Mouse (Mus musculus): ENCODE measurements around the gene Ehbp1. TPM values are rescaled to one million over a fixed set of nuclear protein-coding genes. Genes with fewer than 3 reads are reported as not detected.
A peak's percentile ranks its signal among the peaks of the same experiment; 100 is the strongest.

The Ehbp1 gene
- polyA plus RNA-seq, 1 experiment, result 2.5 TPM

DNA sequence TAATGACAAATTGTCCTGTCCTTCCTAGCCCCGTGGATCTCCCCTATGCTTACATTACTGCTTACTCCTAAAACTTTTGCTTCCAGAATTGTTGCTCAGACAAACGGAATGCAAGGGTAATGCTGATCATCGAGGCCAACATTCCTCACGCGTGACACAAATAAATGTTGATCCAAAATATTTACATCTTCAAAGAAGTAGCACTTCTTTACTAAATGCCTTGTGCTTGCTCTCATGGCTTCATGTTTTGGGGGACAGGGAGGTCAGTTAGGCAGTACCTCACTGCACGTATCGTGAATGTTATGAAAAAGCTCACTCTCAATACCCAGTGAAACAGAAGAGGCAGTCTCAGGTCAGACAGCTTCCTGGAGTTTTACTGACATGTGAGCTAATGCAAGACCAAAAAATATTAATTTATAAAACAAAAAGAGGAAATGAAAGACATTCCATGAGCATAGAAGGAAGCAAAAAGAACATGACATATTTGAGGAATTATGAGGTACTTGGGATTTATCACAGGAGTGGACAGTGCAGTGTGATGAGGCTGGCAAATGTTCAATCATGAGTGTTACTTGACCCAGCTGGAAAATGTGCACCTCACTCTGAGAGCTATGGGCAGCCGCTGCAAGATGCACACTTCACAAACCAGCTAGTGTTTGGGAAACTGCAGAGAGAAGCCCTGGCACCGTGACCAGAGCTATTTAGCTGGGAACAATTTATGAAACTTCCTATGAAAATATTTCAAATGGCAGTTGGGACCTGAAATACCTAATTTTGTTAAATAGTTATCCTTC, 187.4 kb downstream of the Ehbp1 start:
- H3K27me3 ChIP-seq (replicated peaks; ENCODE audit: control insufficient read depth, insufficient read depth, low read length), result no peaks in the 10 kb centered on the region
- no peak overlapping the region for H3K4me3 ChIP-seq (ENCODE audit: insufficient read depth, low read depth, low read length)
- TF ChIP-seq CTCF (conservative IDR thresholded peaks at IDR 0.05; ENCODE audit: insufficient read depth, insufficient read length, low read depth, low read length) (no peak), POLR2A (IDR thresholded peaks at IDR 0.05; ENCODE audit: low read depth, low read length) (no peak)
- H3K36me3 ChIP-seq (ENCODE audit: control insufficient read depth, insufficient read depth, low read length), result no peaks in the 10 kb centered on the region
- no peak overlapping the region for H3K27ac ChIP-seq (ENCODE audit: insufficient read depth, low read depth, low read length)
- WGBS, result 66% methylated on average over 9 of the region's 9 CpGs
- peak; percentile 10 for DNase-seq
- peaks cover 3% of the 10 kb centered on the region; the same call in 1 of the 2 replicates for H3K4me1 ChIP-seq (ENCODE audit: control insufficient read depth, insufficient read depth, low read length)

DNA sequence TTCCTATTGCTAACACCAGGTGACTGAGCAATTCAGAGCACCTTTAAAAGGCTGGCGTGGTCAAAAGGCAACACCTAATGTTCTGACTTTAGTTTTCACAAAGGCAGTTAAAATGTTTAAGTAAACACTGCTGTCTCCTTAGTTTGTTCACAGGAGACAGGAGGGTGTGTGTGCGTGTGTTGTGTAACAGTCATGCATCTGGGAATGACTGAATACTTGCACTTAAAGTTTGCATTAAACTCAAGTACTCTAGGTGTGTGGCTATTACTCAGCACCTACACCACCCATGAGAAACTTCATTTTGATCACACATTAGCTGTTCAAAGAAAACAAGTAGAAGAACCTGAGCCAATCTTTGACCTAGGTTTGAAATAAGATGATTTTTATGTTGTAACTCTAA, 201.4 kb downstream of the Ehbp1 start:
- no peak for TF ChIP-seq CTCF (conservative IDR thresholded peaks at IDR 0.05; ENCODE audit: insufficient read depth, insufficient read length, low read depth, low read length)
- TF ChIP-seq POLR2A (IDR thresholded peaks at IDR 0.05; ENCODE audit: low read depth, low read length), result no peak
- H3K4me3 ChIP-seq (ENCODE audit: insufficient read depth, low read depth, low read length), result no peak overlapping the region
- 0 out of 2 replicates have a peak, but pooled peaks cover 2% of the 10 kb centered on the region for H3K36me3 ChIP-seq (ENCODE audit: control insufficient read depth, insufficient read depth, low read length)
- no peaks in the 10 kb centered on the region for H3K4me1 ChIP-seq (ENCODE audit: control insufficient read depth, insufficient read depth, low read length)
- WGBS, result 78% methylated on average over 2 of the region's 2 CpGs
- DNase-seq, result no peak
- no peak overlapping the region for H3K27ac ChIP-seq (ENCODE audit: insufficient read depth, low read depth, low read length)
- H3K27me3 ChIP-seq (replicated peaks; ENCODE audit: control insufficient read depth, insufficient read depth, low read length), result no peaks in the 10 kb centered on the region

DNA sequence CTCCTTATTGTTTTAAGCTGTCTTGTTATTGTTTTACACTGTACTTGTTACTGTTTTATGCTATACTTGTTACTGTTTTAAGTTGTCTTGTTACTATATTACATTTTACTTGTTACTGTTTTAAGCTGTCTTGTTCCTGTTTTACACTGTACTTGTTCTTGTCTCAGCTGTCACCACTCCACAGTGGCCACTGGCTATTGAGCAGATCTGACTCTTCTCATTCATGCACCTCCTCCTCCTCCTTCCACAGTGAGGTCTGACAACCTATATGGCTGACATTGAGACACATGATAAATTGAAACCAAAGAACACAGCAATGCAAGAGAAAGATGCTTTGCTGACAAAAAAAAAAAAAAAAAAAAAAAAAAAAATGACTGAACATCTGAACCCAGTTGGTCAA, 203.6 kb downstream of the Ehbp1 start:
- Histone ChIP-seq H3K27ac (ENCODE audit: insufficient read depth, low read depth, low read length) (no peak overlapping the region), H3K4me1 (ENCODE audit: control insufficient read depth, insufficient read depth, low read length) (no peaks in the 10 kb centered on the region), H3K27me3 (replicated peaks; ENCODE audit: control insufficient read depth, insufficient read depth, low read length) (no peaks in the 10 kb centered on the region), H3K36me3 (ENCODE audit: control insufficient read depth, insufficient read depth, low read length) (0 out of 2 replicates have a peak, but pooled peaks cover 2% of the 10 kb centered on the region), H3K4me3 (ENCODE audit: insufficient read depth, low read depth, low read length) (no peak overlapping the region)
- TF ChIP-seq CTCF (conservative IDR thresholded peaks at IDR 0.05; ENCODE audit: insufficient read depth, insufficient read length, low read depth, low read length), result no peak
- no peak for TF ChIP-seq POLR2A (IDR thresholded peaks at IDR 0.05; ENCODE audit: low read depth, low read length)
- DNase-seq, result no peak

DNA sequence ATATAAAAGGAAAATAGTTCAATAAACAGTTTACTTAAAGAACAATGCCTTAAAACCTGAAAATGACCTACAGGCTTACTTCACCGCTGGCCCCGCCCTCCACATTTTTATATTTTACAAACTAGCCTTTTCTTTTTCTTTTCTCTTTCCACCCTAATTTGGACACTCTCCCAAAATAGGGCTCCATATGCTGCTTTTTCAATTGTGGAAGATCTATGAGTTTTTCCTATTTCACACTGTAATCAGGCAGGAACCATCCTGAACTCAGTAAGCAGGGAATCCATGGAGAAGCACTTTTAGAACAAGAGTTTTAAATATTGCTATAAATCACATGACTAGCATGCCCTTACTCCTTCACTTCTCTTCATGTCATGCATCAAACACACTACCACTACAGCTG, 216.9 kb downstream of the Ehbp1 start:
- Histone ChIP-seq H3K27ac (ENCODE audit: insufficient read depth, low read depth, low read length) (no peak overlapping the region), H3K27me3 (replicated peaks; ENCODE audit: control insufficient read depth, insufficient read depth, low read length) (no peaks in the 10 kb centered on the region), H3K4me3 (ENCODE audit: insufficient read depth, low read depth, low read length) (no peak overlapping the region), H3K36me3 (ENCODE audit: control insufficient read depth, insufficient read depth, low read length) (no peaks in the 10 kb centered on the region), H3K4me1 (ENCODE audit: control insufficient read depth, insufficient read depth, low read length) (no peaks in the 10 kb centered on the region)
- no peak for TF ChIP-seq CTCF (conservative IDR thresholded peaks at IDR 0.05; ENCODE audit: insufficient read depth, insufficient read length, low read depth, low read length)
- no peak for TF ChIP-seq POLR2A (IDR thresholded peaks at IDR 0.05; ENCODE audit: low read depth, low read length)
- no peak for DNase-seq
- 97% methylated on average over 2 of the region's 2 CpGs for WGBS

DNA sequence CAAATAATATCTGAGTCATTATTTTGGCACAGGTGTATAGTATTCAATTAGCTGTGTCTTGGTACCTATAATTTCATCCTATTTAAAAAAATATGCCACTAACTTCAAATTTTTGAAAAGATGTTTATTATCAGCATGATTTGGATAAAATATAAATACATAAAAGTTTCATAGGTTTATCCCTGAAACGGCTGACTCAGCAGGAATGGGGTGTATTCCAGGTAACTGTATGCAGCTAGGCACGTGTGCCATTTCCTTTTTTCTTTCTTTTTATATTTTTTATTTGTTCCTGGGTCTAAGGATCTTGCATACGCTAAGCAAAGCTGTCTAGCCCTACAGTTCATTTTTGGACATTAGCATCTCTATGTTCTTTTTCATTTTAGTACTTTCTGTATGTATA, 223.2 kb downstream of the Ehbp1 start:
- WGBS, result 95% methylated on average over 3 of the region's 3 CpGs

DNA sequence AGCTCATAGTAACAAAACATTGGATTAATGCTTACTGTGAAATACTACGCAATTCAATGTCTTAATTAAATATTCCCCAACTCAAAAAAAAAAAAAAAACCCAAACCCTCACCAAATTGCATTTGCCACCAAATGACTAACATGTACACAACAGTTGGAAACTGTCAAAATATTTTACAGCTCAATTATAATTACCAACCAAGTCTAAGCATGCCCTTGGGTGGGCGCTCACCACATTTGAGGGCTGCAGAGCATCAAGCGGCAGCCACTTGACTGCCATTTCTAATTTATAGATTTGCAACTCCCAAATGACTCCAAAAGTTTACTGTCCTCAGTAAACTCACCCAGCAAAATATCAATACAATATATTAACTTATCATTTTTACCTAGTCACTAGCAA, 229.9 kb downstream of the Ehbp1 start:
- no peak for DNase-seq
- TF ChIP-seq POLR2A (IDR thresholded peaks at IDR 0.05; ENCODE audit: low read depth, low read length), result no peak
- TF ChIP-seq CTCF (conservative IDR thresholded peaks at IDR 0.05; ENCODE audit: insufficient read depth, insufficient read length, low read depth, low read length), result no peak
- no peaks in the 10 kb centered on the region for H3K27me3 ChIP-seq (replicated peaks; ENCODE audit: control insufficient read depth, insufficient read depth, low read length)
- H3K27ac ChIP-seq (ENCODE audit: insufficient read depth, low read depth, low read length), result no peak overlapping the region
- H3K4me3 ChIP-seq (ENCODE audit: insufficient read depth, low read depth, low read length), result no peak overlapping the region
- WGBS, result 99% methylated on average over 3 of the region's 3 CpGs
- no peaks in the 10 kb centered on the region for H3K36me3 ChIP-seq (ENCODE audit: control insufficient read depth, insufficient read depth, low read length)
- H3K4me1 ChIP-seq (ENCODE audit: control insufficient read depth, insufficient read depth, low read length), result no peaks in the 10 kb centered on the region

More for the DNA sequence above, 223.2 kb downstream of the Ehbp1 start:
- Histone ChIP-seq H3K4me3 (ENCODE audit: insufficient read depth, low read depth, low read length) (no peak overlapping the region), H3K27me3 (replicated peaks; ENCODE audit: control insufficient read depth, insufficient read depth, low read length) (no peaks in the 10 kb centered on the region), H3K27ac (ENCODE audit: insufficient read depth, low read depth, low read length) (no peak overlapping the region), H3K4me1 (ENCODE audit: control insufficient read depth, insufficient read depth, low read length) (no peaks in the 10 kb centered on the region), H3K36me3 (ENCODE audit: control insufficient read depth, insufficient read depth, low read length) (no peaks in the 10 kb centered on the region)
- DNase-seq, result no peak
- TF ChIP-seq POLR2A (IDR thresholded peaks at IDR 0.05; ENCODE audit: low read depth, low read length) (no peak), CTCF (conservative IDR thresholded peaks at IDR 0.05; ENCODE audit: insufficient read depth, insufficient read length, low read depth, low read length) (no peak)

DNA sequence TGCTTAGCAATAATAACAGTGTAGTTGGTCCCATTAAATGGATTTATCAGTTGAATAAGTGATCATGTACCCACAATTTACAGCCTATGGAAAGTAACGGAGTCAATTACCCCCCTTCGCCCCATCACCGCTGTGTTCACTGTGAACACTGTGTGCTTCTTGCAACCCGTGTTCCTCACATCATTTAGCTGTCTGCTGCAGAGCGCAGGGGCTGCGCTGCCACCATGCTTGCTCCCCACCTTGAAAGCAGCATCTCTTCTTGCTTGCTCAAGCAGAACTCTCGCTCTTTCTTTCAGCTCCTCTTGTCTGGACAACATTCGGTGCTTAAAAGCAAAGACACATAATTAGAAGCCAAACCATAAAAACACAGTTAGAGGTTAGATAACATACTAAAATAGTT, 252.7 kb downstream of the Ehbp1 start:
- H3K27ac ChIP-seq (ENCODE audit: insufficient read depth, low read depth, low read length), result no peak overlapping the region
- no peaks in the 10 kb centered on the region for H3K27me3 ChIP-seq (replicated peaks; ENCODE audit: control insufficient read depth, insufficient read depth, low read length)
- H3K36me3 ChIP-seq (ENCODE audit: control insufficient read depth, insufficient read depth, low read length), result no peaks in the 10 kb centered on the region
- DNase-seq, result no peak
- no peaks in the 10 kb centered on the region for H3K4me1 ChIP-seq (ENCODE audit: control insufficient read depth, insufficient read depth, low read length)
- no peak overlapping the region for H3K4me3 ChIP-seq (ENCODE audit: insufficient read depth, low read depth, low read length)
- WGBS, result 91% methylated on average over 8 of the region's 8 CpGs
- no peak for TF ChIP-seq POLR2A (IDR thresholded peaks at IDR 0.05; ENCODE audit: low read depth, low read length)
- no peak for TF ChIP-seq CTCF (conservative IDR thresholded peaks at IDR 0.05; ENCODE audit: insufficient read depth, insufficient read length, low read depth, low read length)

Data from kidney, adult 2 months (tissue).